16 mouse cellular contexts compared by ENCODE assay signal in genomic region chr1:179003406-179004132, GRCm38 (mm10).
A peak's percentile ranks its signal among the peaks of the same experiment; 100 is the strongest.
DNase-seq lines count a peak whose midpoint lies in the region; ATAC-seq and TF ChIP-seq lines count a peak whose summit lies in the region.
"Had no signal": no experiment of that assay in that cellular context is flagged by ENCODE, and none has a peak within 500 bp of the region (broad histone marks: within the 10 kb centered on the region; RNA-seq: fewer than 3 reads in every experiment).

No protein-coding gene starts in this region.

- H3K4me1 ChIP-seq in heart, embryonic 10.5 days = no peaks in the 10 kb centered on the region
- H3K4me1 ChIP-seq in lung, postnatal 0 days (ENCODE audit: insufficient read depth, low read depth, low read length) = no peaks in the 10 kb centered on the region
- no peaks in the 10 kb centered on the region for H3K4me1 ChIP-seq in hindbrain, embryonic 16.5 days (ENCODE audit: control insufficient read depth, insufficient read depth, low read depth, low read length)
- H3K4me1 ChIP-seq in neural tube, embryonic 15.5 days = peaks cover 6% of the 10 kb centered on the region; the same call in 1 of the 2 replicates
- H3K4me1 ChIP-seq: intestine, embryonic 15.5 days; liver, embryonic 12.5 days had no signal

- no peaks in the 10 kb centered on the region for H3K9me3 ChIP-seq in heart, embryonic 10.5 days
- no peaks in the 10 kb centered on the region for H3K9me3 ChIP-seq in lung, postnatal 0 days (ENCODE audit: low read length)
- H3K9me3 ChIP-seq in hindbrain, embryonic 16.5 days (ENCODE audit: control insufficient read depth, low read length) = no peaks in the 10 kb centered on the region
- no peaks in the 10 kb centered on the region for H3K9me3 ChIP-seq in neural tube, embryonic 15.5 days (replicated peaks)
- H3K9me3 ChIP-seq: embryonic facial prominence, embryonic 13.5 days; intestine, embryonic 15.5 days; kidney, embryonic 15.5 days; liver, embryonic 12.5 days had no signal

- peak; percentile 6 for DNase-seq in heart, adult 8-10 months (ENCODE audit: low spot score)
- no peak for DNase-seq in heart, embryonic 10.5 days (ENCODE audit: low spot score)
- DNase-seq in lung, postnatal 0 days (ENCODE audit: low spot score) = peak; percentile 15
- DNase-seq in lung, postnatal 36 days = no peak
- DNase-seq in thymus, postnatal 4 days = no peak
- DNase-seq: adrenal gland, postnatal 36 days; cerebellum, adult 9-10 months; lung, embryonic 14.5 days; retina, postnatal 1 day; thymus, postnatal 36 days had no signal

- no peaks in the 10 kb centered on the region for H3K36me3 ChIP-seq in heart, embryonic 10.5 days
- no peaks in the 10 kb centered on the region for H3K36me3 ChIP-seq in lung, postnatal 0 days (ENCODE audit: insufficient read depth, low read length)
- no peaks in the 10 kb centered on the region for H3K36me3 ChIP-seq in hindbrain, embryonic 16.5 days (ENCODE audit: control insufficient read depth, insufficient read depth, low read length)
- H3K36me3 ChIP-seq in neural tube, embryonic 15.5 days = no peaks in the 10 kb centered on the region
- H3K36me3 ChIP-seq: embryonic facial prominence, embryonic 13.5 days; intestine, embryonic 15.5 days; kidney, embryonic 15.5 days; liver, embryonic 12.5 days had no signal

- no peak overlapping the region for H3K4me3 ChIP-seq in heart, embryonic 10.5 days
- no peak overlapping the region for H3K4me3 ChIP-seq in lung, postnatal 0 days (ENCODE audit: low read depth, low read length)
- H3K4me3 ChIP-seq in hindbrain, embryonic 16.5 days (ENCODE audit: low read length) = no peak overlapping the region
- H3K4me3 ChIP-seq in neural tube, embryonic 15.5 days (replicated peaks) = no peak overlapping the region
- H3K4me3 ChIP-seq: embryonic facial prominence, embryonic 13.5 days; intestine, embryonic 15.5 days; kidney, embryonic 15.5 days; liver, embryonic 12.5 days had no signal

- H3K4me2 ChIP-seq in lung, postnatal 0 days (replicated peaks; ENCODE audit: low read depth, low read length) = no peak overlapping the region
- H3K4me2 ChIP-seq in hindbrain, embryonic 16.5 days (ENCODE audit: low read length) = no peak overlapping the region
- no peak overlapping the region for H3K4me2 ChIP-seq in neural tube, embryonic 15.5 days
- H3K4me2 ChIP-seq: embryonic facial prominence, embryonic 13.5 days; intestine, embryonic 15.5 days; kidney, embryonic 15.5 days; liver, embryonic 12.5 days; lung, embryonic 14.5 days had no signal

- no peak overlapping the region for H3K27ac ChIP-seq in heart, embryonic 10.5 days
- H3K27ac ChIP-seq in lung, postnatal 0 days (ENCODE audit: low read length) = no peak overlapping the region
- H3K27ac ChIP-seq in hindbrain, embryonic 16.5 days (ENCODE audit: low read depth, low read length) = no peak overlapping the region
- 0 out of 2 replicates have a peak overlapping the region, but pooled peaks have one; percentile 9 for H3K27ac ChIP-seq in neural tube, embryonic 15.5 days (replicated peaks)
- H3K27ac ChIP-seq: embryonic facial prominence, embryonic 13.5 days; intestine, embryonic 15.5 days; kidney, embryonic 15.5 days; liver, embryonic 12.5 days had no signal

- no peaks in the 10 kb centered on the region; the same call in 1 of the 2 replicates for H3K27me3 ChIP-seq in heart, embryonic 10.5 days (ENCODE audit: insufficient read depth, poor library complexity, severe bottlenecking)
- no peaks in the 10 kb centered on the region for H3K27me3 ChIP-seq in lung, postnatal 0 days (replicated peaks; ENCODE audit: insufficient read depth, low read length)
- no peaks in the 10 kb centered on the region for H3K27me3 ChIP-seq in hindbrain, embryonic 16.5 days (replicated peaks; ENCODE audit: control insufficient read depth, insufficient read depth, low read length)
- H3K27me3 ChIP-seq in neural tube, embryonic 15.5 days (replicated peaks) = no peaks in the 10 kb centered on the region
- H3K27me3 ChIP-seq: embryonic facial prominence, embryonic 13.5 days; intestine, embryonic 15.5 days; kidney, embryonic 15.5 days; liver, embryonic 12.5 days had no signal

- no peak for ATAC-seq in lung, postnatal 0 days
- ATAC-seq in hindbrain, embryonic 16.5 days = peak; percentile 22; the same call in 1 of the 2 replicates
- ATAC-seq in neural tube, embryonic 15.5 days (ENCODE audit: low FRiP score) = peak; percentile 35; the same call in 1 of the 2 replicates
- ATAC-seq: intestine, embryonic 15.5 days; liver, embryonic 12.5 days had no signal

- 87% methylated on average over 5 of the region's 5 CpGs for WGBS in heart, embryonic 10.5 days
- 81% methylated on average over 5 of the region's 5 CpGs for WGBS in lung, postnatal 0 days
- 58% methylated on average over 5 of the region's 5 CpGs for WGBS in hindbrain, embryonic 16.5 days
- WGBS in neural tube, embryonic 15.5 days = 40% methylated on average over 5 of the region's 5 CpGs

- TF ChIP-seq EP300 in lung, postnatal 0 days (IDR thresholded peaks at IDR 0.05) = no peak

- no peak for TF ChIP-seq CTCF in lung, postnatal 0 days (IDR thresholded peaks at IDR 0.05)

- no peak overlapping the region for H3K9ac ChIP-seq in lung, postnatal 0 days (replicated peaks; ENCODE audit: low read depth)
- H3K9ac ChIP-seq in hindbrain, embryonic 16.5 days (ENCODE audit: low read depth, low read length) = no peak overlapping the region
- no peak overlapping the region for H3K9ac ChIP-seq in neural tube, embryonic 15.5 days (replicated peaks)
- H3K9ac ChIP-seq: embryonic facial prominence, embryonic 13.5 days; intestine, embryonic 15.5 days; kidney, embryonic 15.5 days; liver, embryonic 12.5 days; lung, embryonic 14.5 days had no signal

Comparison
In these comparisons a context has a peak if more than half of its experiments do, and no peak if none do; other contexts are left out.
1. DNase-seq: peak in heart, adult 8-10 months (single experiment) and lung, postnatal 0 days (single experiment); none in heart, embryonic 10.5 days (single experiment), lung, postnatal 36 days (single experiment) and thymus, postnatal 4 days (single experiment).